Mouse (Mus musculus) forebrain, embryonic 15.5 days (tissue): Measurements from ENCODE around the gene Gdap1l1. TPM values are rescaled to one million over a fixed set of nuclear protein-coding genes. Genes with fewer than 3 reads are reported as not detected.

ENCODE experiments used
- ATAC-seq: fragments of 200-750 bp; cut with Nextera tagmentation; replicated peaks from 2 replicates; pipeline ENCODE4 v1.8.0; 2017; ENCODE audit warnings: mild to moderate bottlenecking, moderate TSS enrichment, moderate library complexity
- H3K27ac ChIP-seq: fragments of 300-500 bp; sonication (generic); replicated peaks from 2 replicates; pipeline ENCODE4 v1.5.1; 2015; ENCODE audit warnings: mild to moderate bottlenecking, inconsistent platforms
- H3K27me3 ChIP-seq: fragments of 300-500 bp; sonication (generic); 2 replicates; pipeline ENCODE4 v1.6.1; 2015; ENCODE audit warnings: inconsistent platforms
- H3K36me3 ChIP-seq: fragments of 300-500 bp; sonication (generic); 2 replicates; pipeline ENCODE4 v1.6.1; 2015; ENCODE audit warnings: mild to moderate bottlenecking, inconsistent platforms
- H3K4me1 ChIP-seq: fragments of 300-500 bp; sonication (generic); 2 replicates; pipeline ENCODE4 v1.6.1; 2015; ENCODE audit warnings: inconsistent platforms
- H3K4me2 ChIP-seq: fragments of 300-500 bp; sonication (generic); replicated peaks from 2 replicates; pipeline ENCODE4 v1.6.1; 2015; ENCODE audit warnings: mild to moderate bottlenecking, inconsistent platforms
- H3K4me3 ChIP-seq: fragments of 300-500 bp; sonication (generic); 2 replicates; pipeline ENCODE4 v1.5.1; 2015; ENCODE audit warnings: mild to moderate bottlenecking, inconsistent platforms
- H3K9ac ChIP-seq: fragments of 300-500 bp; sonication (generic); replicated peaks from 2 replicates; pipeline ENCODE4 v1.6.1; 2015; ENCODE audit warnings: mild to moderate bottlenecking, inconsistent platforms
- H3K9me3 ChIP-seq: fragments of 300-500 bp; sonication (generic); 2 replicates; pipeline ENCODE4 v1.6.1; 2016; ENCODE audit warnings: inconsistent platforms
- WGBS: fragments of 180-500 bp; shearing (Covaris S2); methylation state at CpG from one replicate; pipeline ENCODE4 v1.1.7; 2015; ENCODE audit warnings: mixed read lengths; 5-methylcytosine and 5-hydroxymethylcytosine counted together
- polyA plus RNA-seq: library from polyadenylated mRNA; unstranded; fragments of >200 nt; fragmentation: Nextera tagmentation; extraction: Ambion mirVana; gene quantifications from 2 replicates; pipeline ENCODE4 v1.2.1, GENCODE M21; 2015

Gene Gdap1l1
- polyA plus RNA-seq, 1 experiment from 2014 or later: 112 TPM

DNA sequence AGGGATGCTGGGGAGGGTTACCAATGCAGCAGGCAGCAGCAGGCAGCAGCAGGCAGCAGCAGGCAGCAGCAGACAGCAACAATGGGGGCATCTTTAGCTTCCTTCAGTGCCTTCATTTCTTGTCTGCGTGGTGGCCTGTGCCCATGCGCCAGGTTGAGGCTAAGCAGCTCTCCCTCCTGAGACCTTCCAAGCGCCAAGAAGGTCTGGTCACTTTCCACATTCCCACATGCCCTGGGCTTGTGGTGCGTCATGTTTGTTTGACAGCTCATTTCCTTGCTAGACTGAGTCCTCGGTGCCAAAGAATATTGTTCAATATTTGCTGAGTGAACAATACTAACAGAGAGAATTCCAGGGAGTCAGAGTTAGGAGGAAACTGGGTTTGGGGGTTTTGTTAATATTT lies 55.7 kb downstream of the Gdap1l1 start:
- Histone ChIP-seq H3K4me3 (no peak overlapping the region), H3K36me3 (no peaks in the 10 kb centered on the region), H3K9ac (no peak overlapping the region), H3K27ac (no peak overlapping the region), H3K9me3 (no peaks in the 10 kb centered on the region), H3K4me1 (peaks cover 7% of the 10 kb centered on the region; the same call in 1 of the 2 replicates), H3K27me3 (no peaks in the 10 kb centered on the region), H3K4me2 (no peak overlapping the region)
- WGBS: 64% methylated on average over 5 of the region's 5 CpGs
- no peak for ATAC-seq

DNA sequence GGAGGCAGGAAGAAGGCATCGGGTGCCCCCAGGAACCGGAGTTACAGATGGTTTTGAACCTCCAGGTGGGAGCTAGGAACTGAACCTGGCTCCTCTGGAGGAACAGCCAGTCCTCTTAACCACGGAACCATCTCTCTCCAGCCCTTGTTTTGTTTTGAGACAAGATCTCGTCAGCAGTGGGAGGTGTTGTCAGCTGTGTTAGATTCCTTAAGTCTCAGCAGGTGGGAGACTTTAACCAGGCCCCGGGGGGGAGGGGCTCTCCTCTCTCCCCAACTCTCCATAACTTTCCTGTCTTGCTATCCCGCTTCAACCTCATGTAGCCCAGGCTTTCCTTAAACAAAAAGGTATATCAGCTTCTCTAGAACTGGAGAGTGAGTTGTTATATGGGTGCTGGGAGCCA lies 56.2 kb downstream of the Gdap1l1 start:
- WGBS: 54% methylated on average over 6 of the region's 6 CpGs
- ATAC-seq: no peak
- no peak overlapping the region for H3K4me3 ChIP-seq

DNA sequence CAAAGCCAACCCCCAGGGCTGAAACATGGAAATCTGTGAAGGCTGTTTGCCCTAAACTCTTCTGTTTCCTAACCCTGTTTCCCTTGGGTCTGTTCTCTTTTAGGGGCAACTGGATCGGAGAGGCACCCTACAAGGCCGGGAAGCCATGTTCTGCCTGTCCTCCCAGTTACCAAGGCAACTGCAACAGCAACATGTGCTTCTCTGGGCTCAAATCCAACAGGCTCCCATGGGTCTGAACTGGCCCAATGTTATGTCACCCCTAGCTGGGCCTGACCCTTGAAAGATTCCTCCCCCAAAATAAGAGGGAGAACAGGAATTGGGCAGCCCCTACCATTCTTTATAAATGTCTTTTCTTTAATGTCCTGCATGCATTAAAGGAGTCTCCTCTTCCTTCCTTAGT lies 63.9 kb downstream of the Gdap1l1 start:
- Histone ChIP-seq H3K36me3 (no peaks in the 10 kb centered on the region), H3K4me1 (no peaks in the 10 kb centered on the region), H3K9ac (no peak overlapping the region), H3K4me2 (no peak overlapping the region), H3K27me3 (no peaks in the 10 kb centered on the region), H3K4me3 (no peak overlapping the region), H3K9me3 (no peaks in the 10 kb centered on the region), H3K27ac (no peak overlapping the region)
- WGBS: 60% methylated on average over 2 of the region's 2 CpGs
- ATAC-seq: no peak

More for the DNA sequence above, 56.2 kb downstream of the Gdap1l1 start:
- Histone ChIP-seq H3K27ac (no peak overlapping the region), H3K4me2 (no peak overlapping the region), H3K4me1 (peaks cover 7% of the 10 kb centered on the region; the same call in 1 of the 2 replicates), H3K36me3 (no peaks in the 10 kb centered on the region), H3K9me3 (no peaks in the 10 kb centered on the region), H3K9ac (no peak overlapping the region), H3K27me3 (no peaks in the 10 kb centered on the region)

DNA sequence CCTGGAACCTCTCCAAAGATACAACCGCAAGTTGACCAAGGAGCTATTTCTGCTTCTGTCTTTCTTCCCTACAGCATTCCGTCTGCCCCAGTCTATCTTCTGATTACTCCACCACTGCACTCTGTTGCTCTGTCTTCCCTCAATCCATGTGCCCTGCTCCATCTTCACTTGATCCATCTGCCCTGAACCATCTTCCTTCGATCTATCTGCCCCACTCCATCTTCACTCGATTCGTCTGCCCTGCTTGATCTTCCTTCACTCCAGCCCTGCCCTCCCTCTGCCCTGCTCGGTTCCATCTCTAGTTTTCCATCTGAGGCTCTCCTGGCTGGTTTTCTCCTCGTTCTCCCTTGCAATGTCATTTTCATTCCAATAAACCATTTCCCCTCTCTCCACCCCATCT lies 64.9 kb downstream of the Gdap1l1 start:
- no peak for ATAC-seq
- Histone ChIP-seq H3K9me3 (no peaks in the 10 kb centered on the region), H3K27ac (no peak overlapping the region)

More for the DNA sequence above, 64.9 kb downstream of the Gdap1l1 start:
- no peaks in the 10 kb centered on the region for H3K27me3 ChIP-seq
- H3K36me3 ChIP-seq: no peaks in the 10 kb centered on the region
- WGBS: 79% methylated on average over 7 of the region's 7 CpGs
- no peak overlapping the region for H3K4me3 ChIP-seq
- H3K4me2 ChIP-seq: no peak overlapping the region
- H3K4me1 ChIP-seq: no peaks in the 10 kb centered on the region
- H3K9ac ChIP-seq: no peak overlapping the region

Other genes with a start within 250 kb of the Gdap1l1 start
- 18.1 and 19.7 TPM in 2 replicates for gene Tox2, start 235.4 kb upstream of the Gdap1l1 start, polyA plus RNA-seq
- gene Jph2, start 40.5 kb upstream of the Gdap1l1 start, polyA plus RNA-seq: 0.22 and 0.25 TPM in 2 replicates
- gene Oser1, start 13.8 kb upstream of the Gdap1l1 start, polyA plus RNA-seq: 75.4 and 79.1 TPM in 2 replicates
- gene Fitm2, start 34.2 kb downstream of the Gdap1l1 start, polyA plus RNA-seq: 11.4 and 12.3 TPM in 2 replicates
- gene R3hdml, start 53.8 kb downstream of the Gdap1l1 start, polyA plus RNA-seq: not detected in 2 replicates
- not detected in 2 replicates for gene Hnf4a, start 68.3 kb downstream of the Gdap1l1 start, polyA plus RNA-seq
- gene Ttpal, start 163.8 kb downstream of the Gdap1l1 start, polyA plus RNA-seq: 43.3 and 44.4 TPM in 2 replicates
- gene Serinc3, start 206.7 kb downstream of the Gdap1l1 start, polyA plus RNA-seq: 27.9 and 28.8 TPM in 2 replicates
- 157 and 165 TPM in 2 replicates for gene Pkig, start 219.9 kb downstream of the Gdap1l1 start, polyA plus RNA-seq